Mouse (Mus musculus): ENCODE results near the gene Lsm14b.

DNA sequence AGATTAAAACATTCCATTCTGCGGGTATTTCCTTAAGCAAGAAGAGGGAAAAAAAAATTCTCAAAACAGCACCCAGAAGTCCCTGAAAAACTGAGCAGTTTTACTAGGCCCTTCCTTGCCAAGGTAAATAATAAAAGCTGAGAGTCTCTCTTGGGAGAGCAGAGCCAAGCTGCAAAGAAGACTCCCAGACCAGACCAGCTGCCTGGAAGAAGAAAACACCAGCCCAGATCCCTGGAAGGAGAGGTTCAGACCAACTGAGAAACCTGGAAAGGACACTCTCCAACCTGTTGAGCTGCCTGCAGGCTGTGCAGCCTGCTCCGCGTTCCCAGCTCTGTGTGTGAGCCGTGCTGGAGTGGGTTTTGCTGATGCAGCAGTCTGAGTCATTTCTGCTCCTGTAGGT lies 7.2 kb upstream of the Lsm14b start:
- TF ChIP-seq HCFC1 (IDR thresholded peaks at IDR 0.05; ENCODE audit: borderline replicate concordance, insufficient read depth, low read length): no peak
- TF ChIP-seq CHD2 (IDR thresholded peaks at IDR 0.05; ENCODE audit: low read depth, low read length): no peak

All from ES-E14 (cell line).